Mouse (Mus musculus): ENCODE data around the gene Rnf152.

The Rnf152 gene

DNA sequence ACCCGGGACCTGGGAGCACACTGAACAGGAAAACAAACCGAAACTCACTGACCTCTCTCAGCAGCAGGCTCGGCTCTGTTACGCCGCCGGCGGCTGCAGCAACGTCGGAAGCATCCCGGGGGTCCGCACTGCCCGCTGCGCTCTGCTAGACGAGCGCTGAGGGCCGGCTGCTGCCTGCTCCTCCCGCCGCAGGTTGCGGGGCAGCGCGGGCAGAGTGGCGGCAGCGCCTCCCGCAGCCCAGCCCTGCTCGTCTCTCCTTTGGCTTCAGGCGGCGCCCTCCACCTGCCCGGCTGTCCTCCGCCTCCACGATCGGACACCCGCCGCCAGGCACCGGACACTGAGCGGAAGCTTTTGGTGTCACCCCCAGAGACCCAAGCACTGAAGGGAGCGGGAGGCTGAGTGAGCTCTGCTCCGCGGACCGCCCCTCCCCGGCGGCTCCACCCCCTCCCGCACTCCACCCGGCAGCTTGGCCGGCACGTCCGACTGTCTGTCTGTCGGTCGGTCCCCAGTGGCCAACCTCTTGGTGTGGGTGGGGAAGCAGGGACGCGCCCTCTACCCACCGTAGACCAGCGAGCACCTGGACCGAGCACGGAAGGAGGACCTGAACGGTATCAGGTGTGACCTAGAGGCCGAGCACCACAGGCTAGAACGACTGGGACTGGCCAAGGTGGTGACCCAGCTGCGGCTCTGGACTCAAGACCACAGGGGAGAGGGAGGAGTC, at the start of gene Rnf152:
Gene Rnf152, minus strand, starts transcription at position 420 of the 721 bp plus-strand sequence.
- DNase-seq (ENCODE audit: low read depth, low spot score) = peak; percentile 23

GRCm38 (mm10) chr1:105402853-105403252, 46.3 kb upstream of the Rnf152 start:
- no peak for DNase-seq (ENCODE audit: low read depth, low spot score)

DNA sequence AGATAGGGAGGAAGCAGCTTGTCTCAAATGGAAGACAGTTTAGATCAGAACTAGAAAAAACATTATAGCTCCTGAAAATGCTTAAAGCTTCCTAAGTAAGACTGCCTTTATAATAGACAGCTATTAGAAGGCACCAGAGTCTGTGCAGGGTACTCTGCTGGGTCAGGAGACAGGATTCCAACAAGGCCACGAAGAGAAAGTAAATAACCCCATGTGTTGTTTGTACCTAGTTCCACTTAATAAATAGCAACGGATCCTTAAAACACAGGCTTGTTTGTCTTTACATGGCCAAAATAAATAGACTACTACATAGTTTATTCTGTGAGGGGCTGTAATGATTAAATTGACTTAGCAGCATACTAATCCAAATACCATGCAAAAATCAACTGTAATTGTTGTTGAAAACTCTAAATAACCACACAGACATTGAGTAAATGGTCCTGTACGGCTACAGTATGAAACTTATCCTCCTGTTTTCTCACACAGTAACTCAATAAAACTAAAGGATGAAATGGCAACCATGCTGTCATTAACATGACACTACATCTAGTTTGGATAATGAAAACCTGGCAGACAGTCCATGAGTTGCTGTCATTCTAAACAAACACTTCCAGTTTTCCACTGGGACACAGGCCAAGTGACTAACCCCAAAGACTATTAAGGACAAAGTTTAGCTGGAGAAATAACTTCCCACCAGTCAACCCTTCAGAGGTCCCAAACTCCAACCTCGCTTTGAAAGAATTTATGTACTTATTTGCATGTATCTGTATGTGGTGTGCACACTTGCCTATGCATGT, 27.8 kb upstream of the Rnf152 start:
- DNase-seq (ENCODE audit: low read depth, low spot score) = no peak

DNA sequence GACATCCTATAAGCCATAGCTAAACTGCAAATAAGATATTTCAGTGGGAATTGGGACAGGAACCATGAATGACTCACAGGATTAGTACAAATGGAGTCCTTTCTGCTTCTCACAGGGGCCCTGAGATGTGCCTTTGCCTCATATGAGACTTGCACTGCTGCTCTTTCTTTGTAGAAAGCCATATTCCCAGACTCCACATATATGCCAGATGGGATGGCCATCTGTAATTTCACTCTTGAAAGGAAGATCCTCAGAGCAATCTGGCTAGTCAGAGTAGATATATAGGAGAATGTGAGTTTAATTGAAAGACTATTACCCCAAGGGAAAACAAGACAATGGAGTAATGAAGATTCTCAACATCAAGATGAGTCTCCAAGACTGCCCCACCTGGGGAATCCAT, 21.0 kb upstream of the Rnf152 start:
- DNase-seq (ENCODE audit: low read depth, low spot score) = no peak

DNA sequence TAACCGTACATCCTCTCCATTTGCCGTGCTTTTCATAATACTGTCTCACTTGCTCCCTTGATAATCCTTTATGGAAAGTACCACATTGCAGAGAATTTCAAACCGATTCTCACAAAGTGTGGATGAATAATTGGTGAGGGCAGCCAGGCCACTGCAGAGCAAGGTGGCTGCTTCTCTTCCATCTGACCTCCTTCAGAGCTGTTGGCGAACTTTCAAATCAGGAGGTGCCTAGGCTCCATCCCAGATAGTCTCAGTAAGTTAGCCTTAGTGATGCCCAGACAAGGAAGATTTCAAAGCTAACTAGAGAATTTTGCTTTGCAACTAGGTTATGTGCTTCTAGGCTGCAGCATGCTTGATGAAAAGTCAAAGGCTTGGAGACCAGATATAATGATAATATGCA, 18.1 kb upstream of the Rnf152 start:
- DNase-seq (ENCODE audit: low read depth, low spot score) = no peak

DNA sequence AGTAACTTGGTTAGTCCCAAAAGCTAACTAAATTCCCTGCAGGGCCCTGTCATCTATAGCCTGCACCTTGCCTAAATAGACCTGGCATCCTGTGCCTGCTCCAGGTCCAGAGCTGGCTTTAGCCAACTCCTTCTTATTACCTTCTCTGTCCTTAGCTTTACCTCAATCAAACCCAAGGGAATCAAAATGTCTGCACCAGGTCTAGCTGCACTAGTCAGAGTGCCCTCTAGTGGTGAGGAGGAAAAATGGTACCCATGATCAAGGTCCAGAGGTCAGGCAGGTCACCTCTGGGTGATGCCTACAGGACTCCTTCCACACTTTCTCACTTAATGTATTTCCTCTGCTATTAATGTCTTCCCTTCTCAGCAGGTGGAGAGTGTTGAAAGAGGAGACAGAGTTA, 6.2 kb upstream of the Rnf152 start:
- DNase-seq (ENCODE audit: low read depth, low spot score) = no peak

DNA sequence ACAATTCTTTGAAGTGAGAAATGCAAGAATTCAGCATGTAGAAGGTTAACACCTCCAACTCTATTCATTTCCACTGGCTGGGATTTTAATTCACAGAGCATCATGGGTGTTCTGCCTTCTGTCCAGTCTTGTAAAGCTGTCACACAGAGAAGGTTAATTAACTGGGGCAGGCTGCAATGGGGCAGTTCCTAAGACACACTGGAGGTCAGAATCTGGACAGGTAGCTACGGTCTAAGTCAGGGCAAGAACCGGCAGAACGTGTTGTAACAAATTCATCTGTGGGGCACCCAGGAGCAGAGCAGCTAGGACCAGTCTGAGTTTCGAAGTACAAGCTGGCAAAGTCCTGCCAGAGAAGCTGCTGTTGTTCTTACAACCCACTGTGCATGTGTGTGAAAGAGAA, 2.4 kb upstream of the Rnf152 start:
- no peak for DNase-seq (ENCODE audit: low read depth, low spot score)

DNA sequence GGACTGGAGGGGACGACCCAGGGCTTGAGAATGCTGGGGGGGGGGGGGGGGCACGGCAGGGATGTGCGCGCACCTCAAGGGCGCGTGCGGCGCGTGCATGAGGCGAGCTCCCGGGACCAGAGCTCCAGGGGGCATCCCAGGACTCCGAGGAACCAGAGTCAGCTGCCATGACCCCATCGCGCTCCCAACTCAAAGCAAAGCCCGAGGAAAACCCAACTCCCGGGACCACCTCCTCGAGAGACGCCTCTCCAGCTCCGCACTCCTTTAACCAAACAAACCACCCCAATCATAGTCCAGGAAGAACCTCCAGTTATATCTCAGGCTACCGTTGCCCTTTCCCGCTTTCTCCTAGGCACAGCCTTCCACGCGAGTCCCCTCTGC, 610 bp downstream of the Rnf152 start:
- peak; percentile 17 for DNase-seq (ENCODE audit: low read depth, low spot score)

DNA sequence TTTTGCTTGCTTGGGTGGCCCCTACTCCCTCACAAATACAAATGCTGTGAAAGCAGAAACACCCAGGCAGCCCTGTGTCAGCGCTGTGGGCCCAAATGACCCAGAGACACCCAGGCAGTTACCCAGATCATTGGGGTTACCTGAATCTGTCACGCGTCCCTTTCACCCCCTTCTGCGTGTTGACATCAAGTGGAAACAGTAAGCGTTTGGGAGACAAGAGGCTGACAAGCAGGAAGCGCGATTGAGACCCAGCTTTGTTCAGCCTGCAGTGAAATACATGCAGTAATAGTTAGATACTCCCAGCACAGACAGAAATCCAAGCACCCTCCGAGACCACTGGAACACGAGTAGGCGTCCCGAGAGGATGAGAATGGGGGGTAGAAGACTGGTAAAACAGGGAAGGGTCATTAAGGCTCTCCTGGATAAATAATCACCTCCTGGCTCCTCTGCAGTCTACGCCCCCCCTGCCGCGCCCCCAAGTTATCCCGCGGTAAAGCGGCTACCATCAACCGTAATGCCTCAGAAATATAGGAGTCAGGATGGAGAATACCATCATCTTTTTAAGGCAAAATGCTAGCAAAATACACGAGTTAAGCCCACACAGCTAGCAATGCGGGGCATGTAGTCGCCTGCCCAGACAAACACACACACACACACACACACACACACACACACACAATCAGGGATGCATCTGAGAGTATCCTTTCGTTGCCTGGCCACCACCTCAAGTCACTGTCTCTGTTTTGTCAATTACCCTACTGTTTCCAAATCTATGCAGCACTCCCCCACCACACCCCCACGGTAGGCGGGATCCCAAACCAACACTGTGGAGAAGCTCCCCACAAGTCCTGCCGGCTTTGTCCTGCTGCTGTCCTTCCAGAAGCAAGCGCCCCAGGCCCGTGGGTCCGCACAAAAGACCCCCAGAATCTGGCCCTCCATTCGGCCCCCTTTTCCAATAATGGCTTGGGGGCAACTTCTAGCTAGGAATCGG, 1.3 kb downstream of the Rnf152 start:
- DNase-seq (ENCODE audit: low read depth, low spot score) = peak; percentile 8

GRCm38 (mm10) chr1:105351806-105352205, 4.7 kb downstream of the Rnf152 start:
- no peak for DNase-seq (ENCODE audit: low read depth, low spot score)

GRCm38 (mm10) chr1:105342305-105342704, 14.2 kb downstream of the Rnf152 start:
- DNase-seq (ENCODE audit: low read depth, low spot score) = no peak

DNA sequence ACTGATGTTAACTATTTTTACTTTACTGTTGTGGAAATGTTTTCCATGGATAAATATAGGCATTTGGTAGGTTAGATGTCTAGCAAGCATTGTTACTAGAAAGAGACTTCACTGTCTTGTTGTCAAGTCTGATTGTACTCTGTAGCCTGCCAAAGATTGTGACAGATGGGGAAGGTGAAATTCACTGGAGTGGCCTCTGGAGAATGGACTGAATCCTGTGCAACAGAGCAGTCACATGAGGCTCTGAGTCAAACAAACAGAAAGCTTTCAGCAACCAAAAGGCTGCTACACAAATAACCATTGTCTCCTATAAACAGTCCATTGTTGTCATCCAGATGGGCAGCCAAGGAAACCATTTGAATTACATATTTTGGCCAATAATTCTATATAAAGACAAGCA, 15.6 kb downstream of the Rnf152 start:
- DNase-seq (ENCODE audit: low read depth, low spot score) = no peak

- no peak for DNase-seq (ENCODE audit: low read depth, low spot score)
These were observed 19.1 kb downstream of the Rnf152 start for GRCm38 (mm10) chr1:105337397-105337796.

DNA sequence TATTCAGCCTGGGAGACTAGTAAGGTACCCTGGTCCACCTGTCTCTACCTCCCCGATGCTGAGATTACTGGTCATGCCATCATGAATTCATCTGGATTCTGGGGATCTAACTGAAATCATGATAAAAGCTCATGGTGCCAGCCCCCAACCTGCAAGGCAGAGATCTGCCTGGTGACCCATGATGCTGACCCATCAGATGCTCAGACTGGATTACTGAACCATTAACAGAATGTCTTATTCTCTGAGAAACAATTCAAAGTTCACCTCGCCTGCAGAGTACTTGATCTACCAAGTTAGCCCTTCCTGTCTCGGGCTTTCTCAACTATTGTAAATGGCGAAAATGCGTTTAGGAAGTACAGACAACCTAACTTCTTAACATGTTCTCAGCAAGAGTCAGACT, 20.4 kb downstream of the Rnf152 start:
- no peak for DNase-seq (ENCODE audit: low read depth, low spot score)

- DNase-seq (ENCODE audit: low read depth, low spot score) = no peak
These were observed 24.3 kb downstream of the Rnf152 start for GRCm38 (mm10) chr1:105332087-105332731.

DNA sequence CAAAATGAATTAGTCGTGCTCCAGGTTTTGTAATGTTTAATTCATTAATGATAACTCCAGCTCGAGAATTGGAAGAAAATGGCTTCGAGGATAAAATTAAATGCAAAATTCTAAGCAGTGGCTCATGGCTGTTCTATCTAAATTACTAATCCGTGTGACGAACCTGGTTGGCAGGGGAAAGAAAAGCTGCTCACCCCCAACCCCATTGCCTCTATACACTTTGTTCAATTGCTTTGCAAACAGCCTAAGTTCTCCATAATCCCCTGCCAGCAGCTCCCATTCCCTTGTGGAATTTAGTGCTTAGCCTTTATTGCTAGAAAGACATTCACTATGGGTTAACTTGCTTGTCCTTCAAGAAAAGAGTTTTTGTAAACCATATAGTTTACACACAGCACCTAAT, 24.9 kb downstream of the Rnf152 start:
- no peak for DNase-seq (ENCODE audit: low read depth, low spot score)

DNA sequence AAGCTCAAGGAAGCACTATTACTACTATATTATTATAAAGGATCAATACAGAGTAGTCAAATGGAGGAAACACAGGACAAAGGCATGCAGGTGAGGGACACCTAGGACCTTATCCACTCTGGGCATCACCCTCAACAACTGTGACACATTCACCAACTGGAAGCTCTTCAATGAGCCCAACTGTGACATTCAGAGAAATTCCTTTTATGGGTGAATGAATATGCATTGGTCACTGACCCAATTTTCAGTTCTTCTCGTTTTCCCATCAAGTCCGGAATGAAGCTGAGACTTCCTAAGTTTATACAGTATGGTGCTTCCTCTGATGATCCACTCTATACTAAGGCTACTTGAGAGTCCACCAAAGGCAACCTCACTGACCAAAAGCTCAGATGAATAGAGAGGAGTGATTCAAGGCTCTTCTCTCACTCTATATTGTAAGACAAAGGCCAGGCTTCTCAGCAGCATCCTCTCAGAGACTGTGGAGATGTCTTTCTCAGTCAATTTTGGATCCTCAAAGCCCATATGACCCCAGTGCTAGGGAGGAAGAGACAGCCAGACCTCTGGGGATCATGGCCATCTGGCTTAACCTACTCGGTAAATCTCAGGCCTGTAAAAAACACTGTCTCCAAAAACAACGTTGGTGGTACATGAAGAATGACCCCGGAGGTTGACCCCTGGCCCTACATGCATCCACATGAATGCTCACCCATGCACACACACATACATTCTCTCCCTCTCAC, 25.8 kb downstream of the Rnf152 start:
- DNase-seq (ENCODE audit: low read depth, low spot score) = no peak

DNA sequence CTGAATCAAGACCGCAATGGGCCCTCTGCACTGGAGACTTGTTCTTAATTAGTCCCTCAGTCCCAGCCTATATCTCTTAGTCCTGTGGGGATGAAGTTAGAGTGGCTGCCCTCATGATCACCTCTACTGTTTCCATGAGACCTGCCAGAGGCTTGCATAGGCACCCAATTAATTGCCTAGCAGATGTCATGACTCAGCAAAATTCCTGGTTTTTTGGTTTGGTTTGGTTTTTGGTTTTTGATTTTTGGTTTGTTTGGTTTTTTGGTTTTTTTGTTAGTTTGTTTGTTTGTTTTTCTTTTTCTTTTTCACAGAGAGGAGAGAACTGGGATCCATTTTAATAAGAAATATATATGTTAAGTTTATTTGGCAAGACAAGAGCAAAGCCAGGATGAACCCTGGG, 28.7 kb downstream of the Rnf152 start:
- no peak for DNase-seq (ENCODE audit: low read depth, low spot score)

GRCm38 (mm10) chr1:105324636-105325035, 31.9 kb downstream of the Rnf152 start:
- DNase-seq (ENCODE audit: low read depth, low spot score) = no peak

- DNase-seq (ENCODE audit: low read depth, low spot score) = no peak
These were observed 42.3 kb downstream of the Rnf152 start for GRCm38 (mm10) chr1:105314010-105314800.

All from embryo, embryonic 11.5 days (tissue).